Mouse (Mus musculus) gastrocnemius, adult 2 months (tissue): ENCODE results near the gene Vwa1. TPM values are rescaled to one million over a fixed set of nuclear protein-coding genes. Genes with fewer than 3 reads are reported as not detected.
"Not testable (repeated sequence)": the region's sequence is repeated elsewhere in the genome, so short reads cannot be mapped to it uniquely, and the experiment has no call there.

Experiments
- DNase-seq: peaks from one replicate; pipeline ENCODE4 v3.0.0; 2022
- H3K27ac ChIP-seq: fragments of 200-600 bp; 2 replicates; pipeline ENCODE4 v1.8.1; 2022; ENCODE audit warnings: mild to moderate bottlenecking
- H3K4me3 ChIP-seq: fragments of 200-600 bp; 2 replicates; pipeline ENCODE4 v1.8.1; 2022; ENCODE audit warnings: mild to moderate bottlenecking, moderate library complexity
- CTCF ChIP-seq: fragments of 200-600 bp; IDR thresholded peaks from 2 replicates; pipeline ENCODE4 v1.8.1; 2022; ENCODE audit warnings: antibody characterized with exemption, mild to moderate bottlenecking, moderate library complexity
- intact Hi-C: fragments of 180-260 bp; cut with DNase I; formaldehyde crosslinking; loops from one replicate; pipeline ENCODE4 v1.15.1; 2025
- total RNA-seq, 2 experiments: library from RNA; stranded (reverse); gene quantifications; 2 replicates each; pipeline ENCODE4 v1.2.3; 2021

Gene Vwa1
- total RNA-seq, 2 experiments from 2014 or later, result 4.8 to 7.4 TPM

DNA sequence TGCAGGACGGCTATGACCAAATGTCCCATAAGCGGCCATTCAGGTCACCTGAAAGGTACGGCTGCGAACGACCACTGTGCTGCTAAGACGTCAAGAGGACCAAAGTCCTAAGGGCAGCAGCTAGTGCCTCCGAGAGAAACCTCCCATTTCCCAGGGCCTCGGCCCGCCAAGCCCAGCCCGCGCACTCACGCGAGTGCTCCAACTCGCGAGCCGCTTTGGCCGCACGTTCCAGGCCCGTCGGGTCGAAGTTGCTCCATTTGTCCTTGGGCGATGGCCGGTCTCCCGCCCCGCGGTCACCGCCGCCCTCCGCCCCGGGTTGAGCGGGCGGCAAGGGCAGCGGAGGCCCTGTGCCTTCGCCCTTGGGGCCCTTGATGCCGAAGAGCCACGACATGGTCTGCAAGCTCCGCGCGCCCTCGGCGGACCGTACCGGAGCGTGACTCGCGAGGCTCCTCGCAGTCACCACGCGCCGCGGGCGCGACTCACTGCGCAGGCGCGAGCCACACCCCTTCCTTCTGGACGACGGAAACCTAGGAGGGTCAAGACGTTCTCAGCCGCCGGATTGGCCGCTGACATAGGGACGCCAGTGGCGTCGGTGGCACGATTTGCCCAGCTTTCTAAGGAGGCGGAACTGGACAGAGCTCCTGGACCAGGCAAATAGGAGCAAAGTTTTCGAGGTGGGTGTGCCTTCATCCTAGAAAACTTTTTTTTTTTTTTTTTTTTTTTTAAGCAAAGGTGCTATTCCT lies 13.7 kb downstream of the Vwa1 start, which contains the start of gene Atad3a:
TSS of gene Atad3a (minus strand) at position 481 of the 743 bp plus-strand sequence.
- intact Hi-C loops, result no loop called here
- H3K27ac ChIP-seq, result peak within 1 kb of the TSS; percentile 94
- peak; percentile 98 for DNase-seq
- peak within 1 kb of the TSS; percentile 85 for H3K4me3 ChIP-seq
- TF ChIP-seq CTCF, result no peak

DNA sequence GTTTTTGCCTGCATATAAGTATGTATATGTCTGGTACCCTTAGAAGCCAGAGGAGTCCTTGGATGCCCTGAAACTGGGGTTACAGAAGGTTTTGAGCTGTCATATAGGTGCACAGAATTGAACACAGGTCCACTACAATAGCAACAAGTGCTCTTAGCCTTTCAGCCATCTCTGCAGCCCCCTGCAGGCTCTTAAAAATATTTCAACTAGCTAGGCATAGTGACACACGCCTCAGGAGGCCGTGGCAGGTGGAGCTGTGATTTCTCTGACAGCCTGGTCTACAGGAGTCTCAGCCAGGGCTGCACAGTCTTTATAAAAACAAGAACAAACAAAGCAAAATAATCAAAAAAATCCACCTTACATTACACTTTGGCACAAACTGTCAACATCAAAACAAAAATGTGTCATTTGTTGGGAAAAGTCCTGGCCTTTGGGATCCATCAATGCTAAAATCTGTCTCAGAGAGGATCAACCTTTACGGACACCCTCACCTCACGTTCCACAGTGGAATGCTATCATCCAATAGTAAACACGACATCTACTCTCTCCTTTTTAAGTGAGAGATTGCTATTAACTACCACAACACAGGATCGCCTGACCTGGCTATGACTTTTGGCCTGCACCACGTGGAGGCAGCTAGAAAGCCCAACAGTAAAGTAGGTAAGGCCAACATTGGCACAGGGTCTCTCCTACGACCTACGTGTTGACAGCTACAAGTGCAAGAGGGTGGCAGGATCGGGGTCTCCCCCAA lies 14.5 kb downstream of the Vwa1 start:
- Histone ChIP-seq H3K4me3 (peak overlapping the region; percentile 85), H3K27ac (peak overlapping the region; percentile 94)
- intact Hi-C loops, result no loop called here
- peak; percentile 39; the same call in 1 of the 2 replicates for TF ChIP-seq CTCF
- DNase-seq, result peak; percentile 28

DNA sequence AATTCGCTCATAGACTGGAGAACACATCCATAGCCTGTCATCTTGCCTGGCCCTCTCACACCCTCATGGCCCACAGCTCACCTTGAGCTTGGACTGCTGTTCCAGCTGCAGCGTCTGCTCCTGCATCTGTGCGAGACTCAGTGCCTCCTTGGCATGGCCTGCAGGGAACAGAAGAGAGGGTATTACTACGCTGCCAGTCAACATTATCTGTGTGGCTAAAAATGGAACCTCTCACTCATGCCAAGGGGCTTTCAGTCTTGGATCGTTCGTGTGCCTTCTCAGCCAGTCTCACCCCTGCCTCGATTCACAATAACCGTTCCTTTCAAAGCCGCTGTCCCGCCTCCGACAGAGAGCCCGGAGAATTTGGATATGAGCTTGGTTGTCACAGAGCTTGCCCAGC lies 17.5 kb downstream of the Vwa1 start:
- Histone ChIP-seq H3K4me3 (no peak overlapping the region; the same call in 1 of the 2 replicates), H3K27ac (peak overlapping the region; percentile 51; the same call in 1 of the 2 replicates)
- DNase-seq, result peak; percentile 58
- TF ChIP-seq CTCF, result no peak
- intact Hi-C loops, result no loop called here

DNA sequence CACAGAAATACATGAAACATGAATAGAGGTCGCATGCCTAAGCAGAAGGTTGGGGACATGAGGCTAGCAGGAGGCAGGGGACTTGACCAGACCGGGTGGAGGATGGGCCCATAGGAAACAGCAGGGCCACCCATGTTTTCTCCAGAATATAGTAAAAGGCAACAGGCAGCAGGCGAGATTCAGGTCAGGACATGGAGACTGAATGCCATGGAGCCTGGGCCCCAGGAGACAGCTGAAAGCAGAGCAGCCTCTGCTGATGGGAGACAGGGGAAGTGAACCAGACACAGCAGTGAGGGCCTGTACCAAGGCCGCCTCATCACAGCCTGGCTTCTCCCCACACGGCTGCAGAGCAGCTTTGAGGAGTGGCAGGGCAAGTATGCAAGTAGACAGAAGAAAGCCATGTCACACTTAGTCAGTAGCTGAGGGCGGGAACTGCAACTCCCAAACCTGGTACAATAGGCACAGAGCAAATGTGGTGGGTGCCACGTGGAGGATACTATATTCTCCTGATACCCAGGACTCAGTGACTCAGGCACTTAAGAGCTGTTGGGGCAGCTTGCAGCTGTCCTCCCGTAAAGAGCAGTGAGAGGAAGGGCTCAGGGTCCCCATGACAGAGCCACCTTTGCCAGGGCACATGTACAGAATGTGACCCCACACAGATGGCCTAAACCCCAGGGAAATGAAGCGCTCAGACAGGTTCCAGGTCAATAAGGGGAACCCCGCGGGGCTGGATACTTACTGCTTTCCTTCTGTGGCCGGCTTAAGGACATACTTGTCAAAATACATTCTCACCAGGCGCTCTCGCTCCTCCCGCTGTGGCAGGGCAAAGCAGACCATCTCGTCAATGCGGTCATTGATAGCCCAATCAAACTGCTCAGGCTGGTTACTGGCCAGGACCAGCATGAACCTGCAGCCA lies 27.7 kb downstream of the Vwa1 start:
- no peak for TF ChIP-seq CTCF
- intact Hi-C loops, result no loop called here
- no peak for DNase-seq
- no peak overlapping the region for H3K27ac ChIP-seq
- no peak overlapping the region for H3K4me3 ChIP-seq

DNA sequence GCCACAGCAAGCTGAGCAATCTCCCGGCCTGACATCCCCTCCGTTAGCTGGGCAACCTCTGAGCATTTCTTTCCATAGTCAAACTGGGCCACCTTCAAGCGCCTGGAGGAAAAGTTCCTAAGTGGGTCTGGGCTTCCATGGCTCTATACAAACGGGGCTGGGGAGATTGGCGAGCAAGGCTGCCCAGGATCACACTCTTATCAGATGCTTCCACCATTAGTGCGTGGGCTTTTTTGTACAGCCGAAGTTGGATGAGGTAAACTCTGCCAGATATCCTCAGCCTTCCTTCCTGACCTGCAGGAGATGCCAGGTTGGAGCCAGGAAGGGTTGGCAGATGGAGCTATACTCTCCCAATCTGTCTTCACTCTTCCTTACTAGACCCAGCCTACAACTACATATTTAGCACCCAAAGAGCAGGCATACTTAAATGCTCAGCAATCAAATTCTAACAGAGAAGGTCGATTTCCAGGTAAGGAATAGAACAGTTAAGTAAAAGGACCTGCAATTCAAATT lies 28.4 kb downstream of the Vwa1 start:
- H3K4me3 ChIP-seq, result no peak overlapping the region
- TF ChIP-seq CTCF, result no peak
- no peak overlapping the region for H3K27ac ChIP-seq
- intact Hi-C loops, result no loop called here
- DNase-seq, result no peak

- TF ChIP-seq CTCF, result no peak
- intact Hi-C loops, result no loop called here
- Histone ChIP-seq H3K27ac (no peak overlapping the region), H3K4me3 (no peak overlapping the region)
- DNase-seq, result no peak
Measured at GRCm38 (mm10) chr4:155745136-155745535, 29.4 kb downstream of the Vwa1 start.

- intact Hi-C loops, result no loop called here
- Histone ChIP-seq H3K4me3 (no peak overlapping the region), H3K27ac (no peak overlapping the region)
- TF ChIP-seq CTCF, result no peak
- DNase-seq, result no peak
Measured at GRCm38 (mm10) chr4:155744474-155744873, 30.0 kb downstream of the Vwa1 start.

DNA sequence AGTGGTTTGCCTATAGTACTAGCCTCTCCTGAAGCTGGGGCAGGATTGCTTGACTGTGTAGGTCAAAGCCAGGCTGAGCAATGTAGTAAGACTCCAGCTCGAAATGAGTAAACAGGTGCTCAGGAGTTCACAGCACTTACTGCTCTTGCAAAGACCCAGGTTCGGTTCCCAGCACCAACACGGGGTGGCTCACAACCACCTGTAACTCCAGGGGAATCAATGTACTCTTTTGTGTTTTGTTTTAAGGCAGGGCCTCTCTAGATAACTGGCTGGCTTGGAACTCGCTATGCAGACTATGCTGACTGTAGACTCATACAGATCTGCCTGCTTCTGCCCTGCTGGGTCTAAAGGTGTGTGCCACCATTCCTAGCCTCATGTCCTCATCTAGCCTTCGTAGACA lies 31.8 kb downstream of the Vwa1 start:
- DNase-seq, result no peak
- intact Hi-C loops, result no loop called here
- no peak for TF ChIP-seq CTCF
- Histone ChIP-seq H3K27ac (no peak overlapping the region), H3K4me3 (no peak overlapping the region)

DNA sequence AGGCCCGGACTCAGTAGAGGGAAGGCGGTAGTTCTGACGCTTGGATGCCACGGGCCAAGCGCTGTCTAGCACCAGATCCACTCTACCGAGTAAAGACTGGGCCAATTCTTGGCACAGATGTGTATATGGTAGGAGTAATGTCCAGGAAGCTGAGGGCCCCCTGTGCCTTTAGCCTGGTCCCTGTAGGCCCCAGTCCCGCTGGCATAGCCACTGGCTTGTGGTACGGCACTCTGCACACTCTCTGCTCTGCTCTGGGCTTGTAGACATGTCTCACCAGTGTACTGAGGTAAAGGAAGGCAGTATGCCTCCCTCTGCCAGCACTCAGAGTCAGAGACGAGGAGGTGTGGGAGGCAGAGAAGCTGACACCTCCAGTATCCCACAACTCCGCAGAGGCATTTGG lies 33.8 kb downstream of the Vwa1 start:
- H3K27ac ChIP-seq, intact Hi-C loops, H3K4me3 ChIP-seq: not testable (repeated sequence)
- DNase-seq, result peak; percentile 13

DNA sequence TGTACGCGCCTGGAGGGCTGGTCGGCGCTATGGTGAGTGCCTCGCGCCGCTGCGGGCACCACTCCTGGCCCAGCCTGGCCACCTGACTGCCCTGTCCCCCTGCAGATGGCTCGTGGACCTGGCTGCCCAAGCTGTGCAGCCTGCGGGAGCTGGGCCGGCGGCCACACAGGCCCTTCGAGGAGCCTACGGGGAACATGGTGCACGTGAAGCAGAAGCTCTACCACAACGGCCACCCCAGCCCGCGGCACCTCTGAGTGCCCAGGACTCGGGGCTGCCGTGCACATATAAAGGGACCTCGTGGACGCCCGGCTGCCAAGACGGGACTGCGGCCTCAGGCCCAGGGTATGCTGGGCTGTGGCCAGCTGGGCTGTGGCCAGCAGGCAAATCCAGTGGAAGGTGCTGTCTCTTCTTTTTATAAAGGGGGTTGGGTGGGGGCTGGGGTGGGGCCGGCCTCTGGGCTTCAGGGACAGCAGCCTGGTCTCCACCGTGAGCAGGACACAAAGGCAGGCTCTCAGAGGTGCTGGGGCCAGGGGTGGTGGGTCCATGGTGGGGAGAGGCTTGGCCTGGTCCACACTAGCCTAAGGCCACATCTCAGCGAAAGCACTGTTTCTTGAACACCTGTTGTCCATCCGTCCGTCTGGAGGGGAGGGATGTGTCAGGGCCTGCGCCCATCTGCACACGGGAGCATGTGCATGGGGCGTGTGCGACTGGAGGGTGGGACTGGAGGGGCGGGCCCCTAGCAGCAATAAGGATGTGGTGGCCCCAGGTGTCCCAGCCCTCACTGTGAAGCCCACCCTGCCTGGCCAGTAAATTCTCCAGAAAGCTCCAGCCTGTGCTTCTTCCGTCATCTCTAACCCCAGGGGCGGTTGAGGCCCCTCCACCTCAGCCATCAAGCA lies 34.5 kb downstream of the Vwa1 start:
- Histone ChIP-seq H3K4me3 (no peak overlapping the region), H3K27ac (no peak overlapping the region)
- TF ChIP-seq CTCF, result no peak
- intact Hi-C loops, result no loop called here
- DNase-seq, result peak; percentile 58

DNA sequence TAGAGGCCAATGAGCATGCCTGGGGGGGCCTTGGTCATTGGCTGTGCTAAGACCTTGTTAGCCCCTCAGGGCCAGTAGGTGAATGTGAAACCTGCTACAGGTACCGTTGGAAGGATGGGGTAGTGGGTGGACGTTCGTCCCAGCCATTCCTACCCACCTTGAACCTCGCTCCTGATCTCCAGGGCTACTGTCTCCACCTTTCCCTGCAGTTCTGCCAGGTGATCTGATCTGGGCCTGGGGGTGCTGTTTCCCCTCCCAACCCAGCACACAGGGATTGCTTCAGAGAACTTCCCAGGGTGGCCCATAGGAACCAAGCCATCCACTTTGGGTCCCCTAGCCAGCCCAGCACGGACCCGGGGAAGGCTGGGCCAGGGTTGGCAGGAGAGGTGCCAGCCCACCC lies 35.3 kb downstream of the Vwa1 start:
- no peak for TF ChIP-seq CTCF
- H3K4me3 ChIP-seq, result no peak overlapping the region
- intact Hi-C loops, result no loop called here
- H3K27ac ChIP-seq, result no peak overlapping the region
- DNase-seq, result no peak
